Mouse (Mus musculus) stomach, postnatal 0 days (tissue): ENCODE data around the gene Gpr179. TPM values are rescaled to one million over a fixed set of nuclear protein-coding genes. Genes with fewer than 3 reads are reported as not detected.

Experiments
- ATAC-seq: fragments of 200-750 bp; cut with Nextera tagmentation; 2 replicates; pipeline ENCODE4 v1.8.0; 2017; ENCODE audit not compliant: low FRiP score, low TSS enrichment
- DNase-seq: peaks from one replicate; pipeline ENCODE4 v3.0.0-alpha.2; 2016; ENCODE audit warnings: low spot score
- H3K27ac ChIP-seq: fragments of 300-500 bp; sonication (generic); replicated peaks from 2 replicates; pipeline ENCODE4 v1.5.1; 2014; ENCODE audit warnings: mild to moderate bottlenecking, control low read depth
- H3K27me3 ChIP-seq: fragments of 300-500 bp; sonication (generic); 2 replicates; pipeline ENCODE4 v1.6.1; 2014; ENCODE audit warnings: low read length; ENCODE audit not compliant: control insufficient read depth, insufficient read depth
- H3K36me3 ChIP-seq: fragments of 300-500 bp; sonication (generic); 2 replicates; pipeline ENCODE4 v1.6.1; 2014; ENCODE audit warnings: low read length, mixed read lengths; ENCODE audit not compliant: control insufficient read depth, insufficient read depth
- H3K4me1 ChIP-seq: fragments of 300-500 bp; sonication (generic); replicated peaks from 2 replicates; pipeline ENCODE4 v1.6.1; 2014; ENCODE audit warnings: antibody characterized with exemption; ENCODE audit not compliant: control insufficient read depth, insufficient read depth
- H3K4me2 ChIP-seq: fragments of 300-500 bp; sonication (generic); replicated peaks from 2 replicates; pipeline ENCODE4 v1.6.1; 2014; ENCODE audit warnings: low read depth, mild to moderate bottlenecking, control low read depth, moderate library complexity
- H3K4me3 ChIP-seq: fragments of 300-500 bp; sonication (generic); 2 replicates; pipeline ENCODE4 v1.5.1; 2014; ENCODE audit warnings: low read depth, low read length, control low read depth
- H3K9ac ChIP-seq: fragments of 300-500 bp; sonication (generic); 2 replicates; pipeline ENCODE4 v1.6.1; 2014; ENCODE audit warnings: mild to moderate bottlenecking, low read length, control low read depth, mixed read lengths
- H3K9me3 ChIP-seq: fragments of 300-500 bp; sonication (generic); 2 replicates; pipeline ENCODE4 v1.6.1; 2016; ENCODE audit warnings: low read length; ENCODE audit not compliant: control insufficient read depth
- CTCF ChIP-seq: IDR thresholded peaks from 2 replicates; pipeline ENCODE4 v1.5.1; 2016; ENCODE audit warnings: antibody characterized with exemption, low read depth, mild to moderate bottlenecking, moderate library complexity
- EP300 ChIP-seq: optimal IDR thresholded peaks from 2 replicates; pipeline ENCODE3; 2016; ENCODE audit warnings: antibody characterized with exemption
- WGBS: fragments of 180-500 bp; shearing (Covaris S2); extraction: QIAGEN DNeasy Blood & Tissue Kit; methylation state at CpG from one replicate; pipeline ENCODE4 v1.1.7; 2014; 5-methylcytosine and 5-hydroxymethylcytosine counted together
- polyA plus RNA-seq: library from polyadenylated mRNA; unstranded; fragments of >200 nt; fragmentation: Nextera tagmentation; extraction: Ambion mirVana; gene quantifications from 2 replicates; pipeline ENCODE4 v1.2.1, GENCODE M21; 2015

The Gpr179 gene
- polyA plus RNA-seq, 1 experiment from 2014 or later = 0.23 TPM

DNA sequence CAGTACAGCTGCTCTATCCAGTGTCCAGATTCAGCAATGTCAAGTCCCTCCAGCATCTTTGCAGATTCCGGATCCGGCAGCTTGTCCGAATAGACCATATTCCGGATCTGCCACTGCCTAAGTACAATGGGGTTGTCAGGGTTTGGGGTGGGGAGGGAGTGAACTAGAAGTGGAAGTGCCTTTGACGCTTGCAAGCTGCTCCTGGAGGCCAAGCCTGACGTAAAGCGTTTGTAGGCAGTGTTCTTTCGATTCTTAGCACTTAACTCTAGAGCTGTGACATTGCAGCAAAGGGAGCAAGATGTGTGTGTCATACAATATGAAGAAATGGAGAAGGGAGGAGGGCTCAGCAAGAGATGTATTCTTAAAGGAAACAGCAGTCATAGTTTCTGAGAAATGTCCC, 37.2 kb upstream of the Gpr179 start:
- ATAC-seq (no peak), DNase-seq (no peak)
- H3K36me3 ChIP-seq = peaks cover 25% of the 10 kb centered on the region
- H3K9ac ChIP-seq = no peak overlapping the region
- no peaks in the 10 kb centered on the region for H3K4me1 ChIP-seq
- WGBS = 84% methylated on average over 8 of the region's 8 CpGs
- no peaks in the 10 kb centered on the region for H3K27me3 ChIP-seq
- H3K4me2 ChIP-seq = no peak overlapping the region
- no peak overlapping the region for H3K4me3 ChIP-seq
- TF ChIP-seq CTCF = no peak
- TF ChIP-seq EP300 = no peak
- no peak overlapping the region for H3K27ac ChIP-seq
- no peaks in the 10 kb centered on the region for H3K9me3 ChIP-seq

GRCm38 (mm10) chr11:97387811-97388210, 35.9 kb upstream of the Gpr179 start:
- no peak for TF ChIP-seq CTCF
- no peak for TF ChIP-seq EP300
- 93% methylated on average over 2 of the region's 2 CpGs for WGBS
- H3K4me1 ChIP-seq = no peaks in the 10 kb centered on the region
- 0 out of 2 replicates have a peak, but pooled peaks have one; percentile 51 for ATAC-seq
- peaks cover 22% of the 10 kb centered on the region for H3K36me3 ChIP-seq
- no peak overlapping the region for H3K4me2 ChIP-seq
- no peaks in the 10 kb centered on the region for H3K9me3 ChIP-seq
- no peak overlapping the region for H3K4me3 ChIP-seq
- H3K27ac ChIP-seq = no peak overlapping the region
- H3K27me3 ChIP-seq = no peaks in the 10 kb centered on the region
- no peak for DNase-seq
- no peak overlapping the region for H3K9ac ChIP-seq

GRCm38 (mm10) chr11:97383764-97384163, 31.9 kb upstream of the Gpr179 start:
- no peak overlapping the region for H3K9ac ChIP-seq
- H3K4me3 ChIP-seq = no peak overlapping the region
- DNase-seq (no peak), ATAC-seq (no peak)
- peaks cover under 1% of the 10 kb centered on the region for H3K36me3 ChIP-seq
- no peaks in the 10 kb centered on the region for H3K9me3 ChIP-seq
- peak overlapping the region; percentile 58 for H3K27ac ChIP-seq
- no peaks in the 10 kb centered on the region for H3K27me3 ChIP-seq
- no peak overlapping the region for H3K4me2 ChIP-seq
- no peaks in the 10 kb centered on the region for H3K4me1 ChIP-seq
- TF ChIP-seq CTCF (no peak), EP300 (no peak)
- 40% methylated on average over 2 of the region's 2 CpGs for WGBS

DNA sequence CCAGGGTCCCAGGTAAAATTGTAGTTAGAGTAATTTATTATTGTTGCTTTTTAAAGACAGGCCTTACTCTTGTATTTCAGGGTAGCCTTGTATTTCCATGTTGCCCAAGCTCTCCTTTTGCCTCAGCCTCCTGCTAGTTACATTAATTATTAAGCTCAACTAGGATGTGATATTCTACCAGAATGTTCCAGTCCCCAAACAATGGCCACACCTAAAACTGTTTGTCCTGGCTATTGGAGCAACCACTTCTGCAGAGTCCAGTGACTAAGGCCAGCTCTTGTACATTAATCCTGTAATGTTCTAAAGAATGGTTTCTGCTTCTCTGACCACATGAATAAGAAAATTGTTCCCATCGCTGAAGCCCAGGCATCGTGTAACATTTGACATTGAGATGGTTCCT, 31.1 kb upstream of the Gpr179 start:
- H3K4me2 ChIP-seq = no peak overlapping the region
- H3K4me1 ChIP-seq = no peaks in the 10 kb centered on the region
- H3K27me3 ChIP-seq = no peaks in the 10 kb centered on the region
- H3K27ac ChIP-seq = peak overlapping the region; percentile 58
- 91% methylated on average over 2 of the region's 2 CpGs for WGBS
- peaks cover 5% of the 10 kb centered on the region for H3K36me3 ChIP-seq
- no peaks in the 10 kb centered on the region for H3K9me3 ChIP-seq
- ATAC-seq (peak; percentile 75; the same call in 1 of the 2 replicates), DNase-seq (no peak)
- H3K4me3 ChIP-seq = no peak overlapping the region
- no peak for TF ChIP-seq EP300
- no peak for TF ChIP-seq CTCF
- no peak overlapping the region for H3K9ac ChIP-seq

DNA sequence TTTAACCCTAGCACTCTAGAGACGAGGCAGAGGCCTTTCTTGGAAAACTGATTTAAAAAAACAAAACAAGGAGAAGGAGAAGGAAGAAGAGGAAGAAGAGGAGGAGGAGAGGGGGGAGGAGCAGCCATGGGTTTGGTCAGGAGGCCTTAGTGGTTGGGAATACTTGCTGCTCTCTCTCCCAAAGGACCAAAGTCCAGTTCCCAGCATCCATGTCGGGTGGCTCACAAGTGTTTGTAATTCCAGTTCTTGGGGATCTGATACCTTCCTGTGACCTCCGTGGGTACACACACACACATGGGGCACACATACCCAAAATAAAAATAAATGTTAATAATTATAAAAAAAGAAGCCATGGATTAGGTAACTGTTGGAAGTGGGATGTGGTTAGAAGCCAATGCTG, 28.2 kb upstream of the Gpr179 start:
- DNase-seq (no peak), ATAC-seq (no peak)
- no peaks in the 10 kb centered on the region for H3K4me1 ChIP-seq
- TF ChIP-seq EP300 (no peak), CTCF (no peak)
- H3K9ac ChIP-seq = no peak overlapping the region
- no peaks in the 10 kb centered on the region for H3K9me3 ChIP-seq
- H3K27me3 ChIP-seq = no peaks in the 10 kb centered on the region
- no peak overlapping the region for H3K4me3 ChIP-seq
- WGBS = 54% methylated on average over 3 of the region's 3 CpGs
- no peak overlapping the region for H3K4me2 ChIP-seq
- H3K27ac ChIP-seq = no peak overlapping the region
- H3K36me3 ChIP-seq = peaks cover 8% of the 10 kb centered on the region

DNA sequence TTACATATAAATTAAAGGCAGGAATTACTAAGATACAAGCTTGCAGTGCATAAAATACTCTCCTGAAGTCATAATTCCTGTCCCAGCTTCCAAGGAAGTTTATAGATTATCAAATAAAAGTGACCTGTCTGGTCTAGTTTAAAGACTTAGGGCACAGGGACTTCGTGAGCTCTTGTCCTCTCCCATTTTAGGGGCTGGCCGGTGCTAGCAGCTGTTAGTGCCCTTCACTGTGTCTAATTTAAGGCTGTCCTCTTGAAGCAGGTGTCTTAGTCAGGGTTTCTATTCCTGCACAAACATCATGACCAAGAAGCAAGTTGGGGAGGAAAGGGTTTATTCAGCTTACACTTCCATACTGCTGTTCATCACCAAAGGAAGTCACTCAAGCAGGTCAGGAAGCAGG, 21.5 kb upstream of the Gpr179 start:
- H3K27me3 ChIP-seq = no peaks in the 10 kb centered on the region
- no peak for ATAC-seq
- H3K4me3 ChIP-seq = no peak overlapping the region
- H3K9ac ChIP-seq = no peak overlapping the region
- H3K4me2 ChIP-seq = no peak overlapping the region
- no peak overlapping the region for H3K27ac ChIP-seq
- H3K4me1 ChIP-seq = no peaks in the 10 kb centered on the region
- TF ChIP-seq CTCF = no peak
- H3K9me3 ChIP-seq = no peaks in the 10 kb centered on the region
- 67% methylated on average over 2 of the region's 2 CpGs for WGBS
- no peak for DNase-seq
- H3K36me3 ChIP-seq = peaks cover 4% of the 10 kb centered on the region
